Mouse (Mus musculus) kidney, embryonic 14.5 days (tissue): Measurements from ENCODE around the gene Ski. TPM values are rescaled to one million over a fixed set of nuclear protein-coding genes. Genes with fewer than 3 reads are reported as not detected.

Experiments used
- ATAC-seq: fragments of 200-750 bp; cut with Nextera tagmentation; 2 replicates; pipeline ENCODE4 v1.8.0; 2017; ENCODE audit warnings: moderate number of reproducible peaks, mild to moderate bottlenecking, moderate TSS enrichment, moderate library complexity; ENCODE audit not compliant: low FRiP score, low TSS enrichment
- H3K27ac ChIP-seq: fragments of 300-500 bp; sonication (generic); 2 replicates; pipeline ENCODE4 v1.5.1; 2014; ENCODE audit warnings: low read depth, mild to moderate bottlenecking, low read length, moderate library complexity, mixed read lengths
- H3K27me3 ChIP-seq: fragments of 300-500 bp; sonication (generic); 2 replicates; pipeline ENCODE4 v1.6.1; 2014; ENCODE audit warnings: mild to moderate bottlenecking, low read length; ENCODE audit not compliant: control insufficient read depth, insufficient read depth
- H3K36me3 ChIP-seq: fragments of 300-500 bp; sonication (generic); 2 replicates; pipeline ENCODE4 v1.6.1; 2014; ENCODE audit warnings: low read length, mixed read lengths; ENCODE audit not compliant: control insufficient read depth, insufficient read depth
- H3K4me1 ChIP-seq: fragments of 300-500 bp; sonication (generic); 2 replicates; pipeline ENCODE4 v1.6.1; 2014; ENCODE audit warnings: low read length, mixed read lengths; ENCODE audit not compliant: control insufficient read depth, insufficient read depth
- H3K4me2 ChIP-seq: fragments of 300-500 bp; sonication (generic); replicated peaks from 2 replicates; pipeline ENCODE4 v1.6.1; 2014; ENCODE audit warnings: low read depth, mild to moderate bottlenecking, low read length
- H3K4me3 ChIP-seq: fragments of 300-500 bp; sonication (generic); 2 replicates; pipeline ENCODE4 v1.5.1; 2014; ENCODE audit warnings: mild to moderate bottlenecking, low read length
- H3K9ac ChIP-seq: fragments of 300-500 bp; sonication (generic); 2 replicates; pipeline ENCODE4 v1.6.1; 2014; ENCODE audit warnings: low read depth, mild to moderate bottlenecking, low read length, moderate library complexity
- H3K9me3 ChIP-seq: fragments of 300-500 bp; sonication (generic); 2 replicates; pipeline ENCODE4 v1.6.1; 2016; ENCODE audit warnings: low read length; ENCODE audit not compliant: control insufficient read depth
- WGBS: fragments of 180-500 bp; shearing (Covaris S2); extraction: QIAGEN DNeasy Blood & Tissue Kit; methylation state at CpG from one replicate; pipeline ENCODE4 v1.1.7; 2014; 5-methylcytosine and 5-hydroxymethylcytosine counted together
- polyA plus RNA-seq: library from polyadenylated mRNA; unstranded; fragments of >200 nt; fragmentation: Nextera tagmentation; extraction: Ambion mirVana; gene quantifications from 2 replicates; pipeline ENCODE4 v1.2.1, GENCODE M21; 2014

Gene Ski
- polyA plus RNA-seq, 1 experiment from 2014 or later, result 24.5 TPM

GRCm38 (mm10) chr4:155153389-155154072 is 68.9 kb downstream of the Ski start:
- ATAC-seq, result no peak
- Histone ChIP-seq H3K4me3 (no peak overlapping the region), H3K36me3 (peaks cover 46% of the 10 kb centered on the region), H3K4me1 (peaks cover 22% of the 10 kb centered on the region), H3K9ac (no peak overlapping the region), H3K27ac (no peak overlapping the region), H3K9me3 (no peaks in the 10 kb centered on the region), H3K4me2 (no peak overlapping the region), H3K27me3 (no peaks in the 10 kb centered on the region)
- 58% methylated on average over 3 of the region's 3 CpGs for WGBS

- Histone ChIP-seq H3K27ac (no peak overlapping the region), H3K36me3 (peaks cover 35% of the 10 kb centered on the region), H3K27me3 (no peaks in the 10 kb centered on the region), H3K9me3 (no peaks in the 10 kb centered on the region), H3K4me3 (no peak overlapping the region), H3K4me2 (no peak overlapping the region), H3K9ac (no peak overlapping the region), H3K4me1 (peaks cover 22% of the 10 kb centered on the region)
- WGBS, result 99% methylated on average over 6 of the region's 6 CpGs
- ATAC-seq, result no peak
Observed at GRCm38 (mm10) chr4:155152476-155152875, 69.9 kb downstream of the Ski start.

GRCm38 (mm10) chr4:155151845-155152244 is 70.5 kb downstream of the Ski start:
- no peak overlapping the region for H3K9ac ChIP-seq
- H3K27me3 ChIP-seq, result no peaks in the 10 kb centered on the region
- H3K27ac ChIP-seq, result no peak overlapping the region
- peaks cover 22% of the 10 kb centered on the region for H3K4me1 ChIP-seq
- H3K4me3 ChIP-seq, result no peak overlapping the region
- H3K9me3 ChIP-seq, result no peaks in the 10 kb centered on the region
- WGBS, result 62% methylated on average over 4 of the region's 4 CpGs
- no peak overlapping the region for H3K4me2 ChIP-seq
- no peak for ATAC-seq
- H3K36me3 ChIP-seq, result peaks cover 29% of the 10 kb centered on the region

- peak; percentile 8 for ATAC-seq
Observed at GRCm38 (mm10) chr4:155151221-155151788, 71.1 kb downstream of the Ski start.

GRCm38 (mm10) chr4:155150276-155151113 is 71.9 kb downstream of the Ski start:
- ATAC-seq, result peak; percentile 87
- Histone ChIP-seq H3K9me3 (no peaks in the 10 kb centered on the region), H3K4me2 (peak overlapping the region; percentile 56), H3K4me1 (peaks cover 28% of the 10 kb centered on the region), H3K27ac (peak overlapping the region; percentile 53), H3K36me3 (peaks cover 15% of the 10 kb centered on the region; the same call in 1 of the 2 replicates), H3K27me3 (no peaks in the 10 kb centered on the region), H3K9ac (peak overlapping the region; percentile 59), H3K4me3 (peak overlapping the region; percentile 33)
- WGBS, result 3% methylated on average over 70 of the region's 73 CpGs

More at GRCm38 (mm10) chr4:155151221-155151788, 71.1 kb downstream of the Ski start:
- 37% methylated on average over 12 of the region's 12 CpGs for WGBS
- Histone ChIP-seq H3K4me1 (peaks cover 25% of the 10 kb centered on the region), H3K27ac (peak overlapping the region; percentile 21), H3K4me3 (peak overlapping the region; percentile 33), H3K4me2 (peak overlapping the region; percentile 56), H3K36me3 (peaks cover 23% of the 10 kb centered on the region), H3K9me3 (no peaks in the 10 kb centered on the region), H3K9ac (peak overlapping the region; percentile 59; the same call in 1 of the 2 replicates), H3K27me3 (no peaks in the 10 kb centered on the region)

- WGBS, result 42% methylated on average over 6 of the region's 6 CpGs
- Histone ChIP-seq H3K27ac (peak overlapping the region; percentile 53), H3K4me3 (no peak overlapping the region; the same call in 1 of the 2 replicates), H3K36me3 (peaks cover 10% of the 10 kb centered on the region; the same call in 1 of the 2 replicates), H3K27me3 (no peaks in the 10 kb centered on the region), H3K4me2 (peak overlapping the region; percentile 56), H3K9me3 (no peaks in the 10 kb centered on the region), H3K4me1 (peaks cover 26% of the 10 kb centered on the region), H3K9ac (peak overlapping the region; percentile 59; the same call in 1 of the 2 replicates)
- ATAC-seq, result 0 out of 2 replicates have a peak, but pooled peaks have one; percentile 1
Observed at GRCm38 (mm10) chr4:155149941-155150275, 72.5 kb downstream of the Ski start.

GRCm38 (mm10) chr4:155148910-155149698 is 73.3 kb downstream of the Ski start:
- Histone ChIP-seq H3K9ac (no peak overlapping the region), H3K27me3 (no peaks in the 10 kb centered on the region), H3K4me2 (no peak overlapping the region), H3K4me3 (no peak overlapping the region), H3K4me1 (peaks cover 32% of the 10 kb centered on the region), H3K36me3 (peaks cover 7% of the 10 kb centered on the region; the same call in 1 of the 2 replicates), H3K9me3 (no peaks in the 10 kb centered on the region), H3K27ac (peak overlapping the region; percentile 55; the same call in 1 of the 2 replicates)
- WGBS, result 67% methylated on average over 8 of the region's 8 CpGs
- peak; percentile 6; the same call in 1 of the 2 replicates for ATAC-seq

GRCm38 (mm10) chr4:155148453-155148852 is 73.9 kb downstream of the Ski start:
- H3K27ac ChIP-seq, result no peak overlapping the region
- ATAC-seq, result no peak
- no peaks in the 10 kb centered on the region for H3K27me3 ChIP-seq
- H3K9me3 ChIP-seq, result no peaks in the 10 kb centered on the region
- peaks cover 3% of the 10 kb centered on the region; the same call in 1 of the 2 replicates for H3K36me3 ChIP-seq
- WGBS, result 82% methylated on average over 4 of the region's 4 CpGs
- H3K4me3 ChIP-seq, result no peak overlapping the region
- no peak overlapping the region for H3K9ac ChIP-seq
- H3K4me1 ChIP-seq, result peaks cover 39% of the 10 kb centered on the region
- H3K4me2 ChIP-seq, result no peak overlapping the region
